Mouse (Mus musculus) gastrocnemius, postnatal 4 days (tissue): ENCODE data around the gene Isyna1. TPM values are rescaled to one million over a fixed set of nuclear protein-coding genes. Genes with fewer than 3 reads are reported as not detected.
"Not testable (repeated sequence)": the region's sequence is repeated elsewhere in the genome, so short reads cannot be mapped to it uniquely, and the experiment has no call there.

Experiments used
- DNase-seq, 2 experiments: peaks; one replicate each; pipeline ENCODE4 v3.0.0; 2021 to 2022; ENCODE audit warnings: low spot score in 2 of 2, mixed read lengths in 2 of 2
- total RNA-seq, 2 experiments: library from RNA; stranded (reverse); gene quantifications; 2 replicates each; pipeline ENCODE4 v1.2.3; 2021

The Isyna1 gene
- total RNA-seq, 2 experiments from 2014 or later: 22.8 to 31.3 TPM

DNA sequence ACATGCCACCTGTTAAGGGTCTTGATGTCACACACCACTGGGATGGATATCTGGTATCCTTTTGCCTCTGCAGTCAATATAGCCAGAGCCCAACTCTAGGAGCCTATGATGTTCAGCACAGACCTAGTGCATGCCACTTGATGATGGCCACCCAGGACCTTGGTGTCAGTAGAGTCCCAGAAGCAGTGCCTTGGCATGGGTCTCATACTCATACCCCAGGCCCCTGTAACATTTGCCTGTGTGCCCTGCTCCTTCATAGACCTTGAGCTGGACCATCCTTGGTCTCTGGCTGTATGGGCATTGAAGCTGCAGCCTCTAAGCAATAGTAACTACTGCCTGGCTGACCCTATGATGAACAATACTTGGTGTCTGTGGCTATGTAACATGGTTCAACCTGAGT is 19.9 kb upstream of the Isyna1 start:
- DNase-seq: no peak

DNA sequence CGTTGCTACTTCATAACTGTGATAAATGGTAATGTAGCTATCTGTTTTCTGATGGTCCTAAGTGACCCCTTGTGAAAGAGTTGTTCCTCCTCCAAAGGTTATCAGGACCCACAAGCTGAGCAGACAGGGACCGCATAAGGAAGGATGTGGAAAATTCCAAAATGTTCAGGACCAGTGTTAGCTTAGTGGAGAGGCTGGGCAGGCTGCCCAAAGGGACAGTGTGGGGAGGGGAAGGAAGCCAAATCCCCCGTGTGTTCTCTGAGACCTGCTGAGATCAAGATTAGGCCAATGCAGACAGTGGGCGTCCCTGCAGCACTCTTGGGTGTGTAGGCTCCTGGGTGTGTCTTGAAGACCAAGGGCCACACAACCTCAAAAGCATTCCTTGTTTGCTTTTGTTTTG is 19.3 kb upstream of the Isyna1 start:
- no peak for DNase-seq

DNA sequence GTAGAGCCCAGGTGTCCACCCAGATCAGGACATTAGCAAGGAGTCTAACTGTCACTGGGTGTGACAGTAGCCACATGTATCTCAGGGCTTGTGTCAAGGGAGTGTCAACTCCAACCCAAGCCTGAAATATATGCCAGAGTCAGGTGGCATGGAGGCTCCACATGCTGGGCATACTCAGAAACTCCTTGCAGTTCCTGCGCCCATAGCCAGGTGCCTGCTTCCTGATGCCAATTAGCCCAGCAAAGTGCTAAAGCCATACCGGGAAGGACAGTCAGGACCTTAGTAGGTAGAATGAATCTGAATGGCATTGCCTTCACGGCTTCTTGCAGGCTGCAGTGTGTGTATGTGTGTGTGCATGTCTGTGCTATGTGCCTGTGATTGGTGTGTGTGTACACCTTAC is 17.0 kb upstream of the Isyna1 start:
- DNase-seq: no peak

DNA sequence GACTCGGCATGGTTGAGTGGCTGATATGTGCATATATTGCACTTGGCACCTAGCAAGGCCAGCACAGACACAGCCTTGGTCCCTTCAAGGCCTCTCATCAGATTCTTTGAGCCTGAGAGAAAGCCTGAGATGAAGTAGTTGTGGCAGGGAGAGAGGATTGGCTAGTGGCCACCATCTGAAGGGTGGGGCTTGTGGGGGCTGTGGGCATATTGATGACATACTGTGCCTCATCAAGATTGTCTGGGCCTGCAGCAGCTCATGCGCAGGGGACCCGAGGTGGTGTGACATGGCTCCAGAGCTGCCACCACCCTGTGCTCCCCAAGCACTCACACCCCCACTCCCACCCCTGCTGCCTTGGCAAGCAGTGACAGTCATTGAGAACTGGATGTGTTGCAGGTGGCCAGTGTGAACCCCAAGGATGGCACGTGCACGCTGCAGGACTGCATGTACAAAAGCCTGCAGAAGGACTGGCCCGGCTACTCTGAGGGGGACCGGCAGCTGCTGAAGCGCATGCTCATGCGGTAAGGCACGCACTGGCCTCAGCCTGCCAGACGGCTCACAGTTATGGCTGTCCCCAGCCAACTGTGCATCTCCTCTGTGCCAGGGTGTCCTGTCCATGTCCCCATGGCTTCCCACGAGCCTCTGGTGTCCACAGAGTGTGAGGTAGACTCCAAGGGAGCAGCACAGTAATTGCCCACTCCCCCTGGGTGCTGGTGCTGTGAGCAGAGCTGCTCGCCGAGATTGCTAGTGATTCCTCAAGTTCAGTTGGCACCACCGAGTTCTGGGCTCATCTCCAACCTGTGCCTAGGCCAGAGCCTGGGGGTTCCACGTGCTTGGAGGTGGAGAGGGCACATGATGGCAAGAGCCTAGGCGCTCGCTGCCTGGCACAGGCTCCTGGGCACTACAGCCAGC is 10.4 kb upstream of the Isyna1 start:
- no peak for DNase-seq

DNA sequence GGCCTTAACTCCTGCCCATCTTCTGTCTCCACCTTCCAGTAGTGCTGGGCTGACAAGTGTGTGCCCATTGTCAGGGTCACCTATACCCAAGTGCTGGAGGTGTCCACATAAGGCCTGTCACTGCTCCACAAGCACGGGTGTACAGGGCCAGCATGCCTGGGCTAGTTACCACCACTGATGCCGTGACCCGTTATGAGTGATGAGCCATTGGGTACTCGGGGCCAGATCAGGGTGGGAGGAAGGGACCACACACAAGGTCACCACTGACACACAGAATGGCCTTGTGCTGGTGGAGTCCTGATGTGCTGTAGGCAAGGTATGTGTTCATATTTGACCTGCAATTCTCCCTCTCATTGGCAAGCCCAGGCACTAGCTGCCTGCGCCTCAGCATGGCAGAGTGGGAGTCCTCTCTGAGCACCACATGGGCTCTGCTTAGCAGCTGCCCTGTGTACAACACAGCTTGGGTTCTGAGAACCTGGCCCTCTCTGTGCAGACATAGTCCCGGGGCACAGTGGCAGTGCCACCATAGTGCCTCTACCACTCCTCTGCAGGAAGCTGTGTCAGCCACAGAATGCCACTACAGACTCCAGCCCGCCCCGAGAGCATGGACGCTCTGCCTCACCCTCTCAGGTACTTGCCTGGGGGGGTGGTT is 9.4 kb upstream of the Isyna1 start:
- no peak for DNase-seq

DNA sequence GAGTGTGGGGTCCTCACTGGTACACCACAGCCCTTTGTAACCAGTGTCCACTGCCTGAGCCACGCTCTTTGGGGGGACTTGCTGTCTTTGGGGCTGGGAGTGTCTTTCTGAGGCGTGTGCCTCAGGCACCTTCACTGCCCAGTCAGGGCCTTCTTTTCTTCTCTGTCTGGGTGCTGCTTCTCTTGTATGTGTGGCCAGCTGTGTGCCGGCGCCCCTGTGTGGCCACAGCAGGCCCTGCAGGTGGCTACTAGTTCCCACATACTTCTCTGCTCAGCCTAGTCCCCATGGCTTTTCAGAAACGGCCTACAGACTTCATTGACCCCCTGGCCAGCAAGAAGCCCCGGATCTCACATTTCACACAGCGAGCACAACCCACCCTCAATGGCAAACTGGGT is 8.9 kb upstream of the Isyna1 start:
- DNase-seq: peak; percentile 19 to 60

DNA sequence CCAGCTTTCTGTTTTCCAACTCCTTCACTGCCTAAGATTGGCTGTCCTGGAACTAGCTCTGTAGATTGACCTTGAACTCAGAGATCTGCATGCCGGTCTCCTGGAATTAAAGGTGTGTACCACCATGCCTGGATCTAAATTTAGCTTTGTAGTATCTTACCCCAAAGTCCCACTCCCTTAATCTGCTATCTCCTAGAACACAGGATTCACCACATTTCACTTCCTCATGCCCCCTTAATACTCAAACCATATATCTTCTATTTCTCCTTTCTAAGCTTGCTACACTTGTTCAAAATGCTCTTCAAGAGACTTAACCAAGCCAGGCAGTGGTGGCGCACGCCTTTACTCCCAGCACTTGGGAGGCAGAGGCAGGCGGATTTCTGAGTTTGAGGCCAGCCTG is 6.2 kb upstream of the Isyna1 start:
- DNase-seq: not testable (repeated sequence)

DNA sequence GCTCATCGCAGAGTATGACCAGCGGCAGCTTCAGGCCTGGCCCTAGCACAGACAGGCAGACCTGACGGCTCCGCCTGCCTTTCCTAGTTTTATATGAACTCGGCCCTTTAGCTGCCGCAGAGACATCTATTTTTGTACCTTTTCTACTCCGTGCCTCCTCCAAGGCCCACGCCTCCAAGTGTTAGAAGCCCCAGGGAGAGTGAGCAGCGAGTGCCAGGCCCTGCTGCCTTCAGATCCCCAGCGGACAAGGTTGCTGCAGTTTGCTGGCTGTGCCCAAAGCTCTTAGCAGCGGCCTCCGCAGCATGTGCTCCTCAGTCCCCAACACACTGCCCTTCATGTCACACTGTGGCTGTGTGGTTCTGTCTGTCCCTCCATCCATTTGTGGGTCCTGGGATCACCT is 2.6 kb upstream of the Isyna1 start:
- DNase-seq: no peak

DNA sequence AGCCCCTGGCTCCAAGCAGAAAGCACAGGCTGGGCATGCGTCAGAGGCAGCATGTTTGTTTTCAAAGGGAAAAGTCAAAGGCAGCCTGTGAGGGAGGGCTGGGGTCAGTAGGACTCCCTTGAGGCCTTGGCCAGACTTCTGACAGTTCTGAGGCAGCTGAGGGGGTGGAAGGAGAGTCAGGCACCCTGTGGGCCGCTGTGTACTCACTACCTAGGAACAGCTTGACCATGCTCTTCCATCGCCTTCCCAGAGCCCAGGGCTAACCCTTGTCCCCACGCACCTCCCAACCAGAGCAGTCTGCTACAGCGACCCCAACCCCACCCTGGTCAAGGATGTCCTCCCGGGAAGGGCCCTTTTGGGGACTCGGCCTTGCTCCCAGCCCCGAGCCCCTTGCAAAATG is 1.0 kb upstream of the Isyna1 start:
- no peak for DNase-seq

DNA sequence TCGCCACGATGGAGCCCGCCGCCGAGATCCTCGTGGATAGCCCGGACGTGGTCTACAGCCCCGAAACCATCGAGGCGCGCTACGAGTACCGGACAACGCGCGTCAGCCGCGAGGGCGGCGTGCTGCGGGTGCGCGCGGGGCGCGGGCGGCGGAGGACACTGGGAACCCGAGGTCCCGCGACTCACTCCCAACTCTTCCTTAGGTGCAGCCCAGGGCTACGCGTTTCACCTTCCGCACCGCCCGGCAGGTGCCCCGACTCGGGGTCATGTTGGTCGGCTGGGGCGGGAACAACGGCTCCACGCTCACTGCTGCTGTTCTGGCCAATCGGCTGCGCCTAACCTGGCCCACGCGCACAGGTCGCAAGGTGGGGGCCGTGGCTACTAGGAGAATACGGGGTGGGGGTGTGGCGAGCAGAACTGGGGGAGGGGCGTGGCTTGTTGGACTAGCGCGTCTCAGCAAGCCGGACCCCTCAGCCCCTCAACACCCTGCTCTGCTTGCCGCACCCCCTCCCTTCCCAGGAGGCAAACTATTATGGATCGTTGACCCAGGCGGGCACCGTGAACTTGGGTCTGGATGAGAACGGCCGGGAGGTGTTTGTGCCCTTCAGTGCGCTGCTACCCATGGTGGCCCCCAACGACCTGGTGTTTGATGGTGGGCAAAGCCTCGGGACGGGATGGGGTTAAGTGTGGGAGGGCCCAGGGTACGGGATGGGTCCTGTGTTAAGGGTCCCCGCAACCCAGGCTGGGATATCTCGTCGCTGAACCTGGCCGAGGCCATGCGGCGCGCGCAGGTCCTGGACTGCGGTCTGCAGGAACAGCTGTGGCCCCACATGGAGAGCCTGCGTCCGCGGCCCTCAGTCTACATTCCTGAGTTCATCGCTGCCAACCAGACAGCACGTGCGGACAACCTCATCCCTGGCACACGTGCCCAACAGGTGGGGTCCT is 720 bp downstream of the Isyna1 start:
- no peak for DNase-seq

DNA sequence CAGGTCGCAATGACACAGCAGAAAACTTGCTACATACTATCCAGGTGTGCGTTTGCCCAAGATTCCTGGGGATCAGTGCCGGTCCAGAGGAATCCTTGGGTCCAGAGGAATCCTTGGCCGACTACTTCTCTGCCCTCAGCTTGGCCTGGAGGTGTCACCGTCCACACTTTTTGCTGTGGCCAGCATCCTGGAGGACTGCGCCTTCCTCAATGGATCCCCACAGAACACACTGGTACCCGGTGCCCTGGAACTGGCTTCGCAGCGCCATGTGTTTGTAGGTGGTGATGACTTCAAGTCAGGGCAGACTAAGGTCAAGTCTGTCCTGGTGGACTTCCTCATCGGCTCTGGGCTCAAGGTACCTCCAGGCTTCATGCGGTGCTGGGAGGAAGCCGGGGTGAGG is 1.6 kb downstream of the Isyna1 start:
- no peak for DNase-seq

DNA sequence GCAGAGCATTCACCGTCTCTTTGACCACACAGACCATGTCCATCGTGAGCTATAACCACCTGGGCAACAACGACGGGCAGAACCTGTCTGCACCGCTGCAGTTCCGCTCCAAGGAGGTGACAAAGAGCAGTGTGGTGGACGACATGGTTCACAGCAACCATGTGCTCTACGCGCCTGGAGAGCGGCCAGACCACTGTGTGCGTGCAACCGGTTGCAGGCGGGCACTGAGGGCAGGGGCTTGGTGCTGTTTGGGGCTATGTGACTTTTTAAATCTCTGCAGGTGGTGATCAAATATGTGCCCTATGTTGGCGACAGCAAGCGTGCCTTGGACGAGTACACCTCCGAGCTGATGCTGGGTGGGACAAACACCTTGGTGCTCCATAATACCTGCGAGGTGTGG is 2.0 kb downstream of the Isyna1 start:
- no peak for DNase-seq

DNA sequence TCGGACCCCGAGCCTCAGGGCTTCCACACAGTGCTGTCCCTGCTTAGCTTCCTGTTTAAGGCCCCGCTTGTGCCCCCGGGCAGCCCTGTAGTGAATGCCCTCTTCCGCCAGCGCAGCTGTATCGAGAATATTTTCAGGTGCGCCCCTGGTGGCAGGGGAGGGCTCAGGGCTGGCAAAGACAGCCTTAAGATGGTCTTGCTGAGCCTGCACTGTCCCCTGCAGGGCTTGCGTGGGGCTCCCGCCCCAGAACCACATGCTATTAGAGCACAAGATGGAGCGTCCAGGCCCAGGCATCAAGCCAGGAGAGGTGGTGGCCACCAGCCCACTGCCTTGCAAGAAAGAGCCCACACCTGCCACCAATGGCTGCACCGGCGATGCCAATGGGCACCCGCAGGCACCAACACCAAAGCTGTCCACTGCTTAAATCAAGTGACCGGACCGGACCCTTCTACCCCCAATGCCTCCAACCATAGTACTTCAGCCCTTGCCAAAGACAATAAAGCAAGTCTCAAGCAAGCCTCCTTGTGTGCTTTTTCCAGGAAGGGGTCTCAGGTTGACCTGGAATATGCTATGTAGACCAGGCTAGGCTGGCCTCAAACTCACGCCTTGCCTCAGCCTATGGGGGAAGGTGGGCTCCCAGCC is 2.7 kb downstream of the Isyna1 start:
- no peak for DNase-seq

DNA sequence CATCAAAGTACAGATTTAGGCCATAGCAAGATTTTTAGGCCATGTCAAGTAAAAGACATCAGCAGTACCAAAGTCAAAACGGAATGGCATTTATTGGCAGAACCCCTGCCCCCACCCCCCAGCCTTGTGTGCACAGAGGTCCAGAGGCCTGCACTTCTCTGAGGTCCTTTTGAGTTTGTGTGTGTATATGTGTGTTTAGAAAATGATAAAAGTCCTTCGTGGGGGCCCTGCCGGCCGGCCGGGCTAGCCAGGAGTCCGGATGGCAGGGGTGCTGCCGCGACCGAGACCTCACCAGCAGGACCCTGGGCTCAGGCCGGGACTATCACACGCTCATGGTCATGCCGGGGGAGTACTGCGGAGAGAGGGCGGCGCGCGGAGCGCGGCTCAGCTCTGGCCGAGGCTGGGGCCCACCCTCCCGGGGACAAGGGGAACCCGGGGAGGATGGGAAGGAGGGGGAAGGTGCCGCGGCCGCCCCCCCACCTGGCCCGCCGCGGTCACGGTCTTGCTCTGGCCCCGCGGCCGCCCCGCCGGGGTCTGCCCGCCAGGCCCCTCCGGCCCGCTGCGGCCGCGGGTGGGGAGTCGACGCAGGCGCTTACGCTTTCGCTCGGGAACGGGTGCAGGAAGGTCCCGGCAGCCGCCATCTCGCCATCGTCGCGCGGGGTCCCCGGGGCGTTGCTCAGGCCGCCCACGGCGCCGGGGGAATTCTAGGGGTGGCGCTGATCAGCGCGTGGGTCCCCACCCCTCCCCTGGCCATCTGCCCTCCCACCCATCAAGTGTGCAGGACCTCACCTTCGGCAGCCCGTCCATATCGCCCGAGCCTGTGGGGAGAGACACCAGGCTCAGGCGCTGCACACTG is 3.5 kb downstream of the Isyna1 start:
- DNase-seq: peak in 1 of 2 experiments; percentile 39

DNA sequence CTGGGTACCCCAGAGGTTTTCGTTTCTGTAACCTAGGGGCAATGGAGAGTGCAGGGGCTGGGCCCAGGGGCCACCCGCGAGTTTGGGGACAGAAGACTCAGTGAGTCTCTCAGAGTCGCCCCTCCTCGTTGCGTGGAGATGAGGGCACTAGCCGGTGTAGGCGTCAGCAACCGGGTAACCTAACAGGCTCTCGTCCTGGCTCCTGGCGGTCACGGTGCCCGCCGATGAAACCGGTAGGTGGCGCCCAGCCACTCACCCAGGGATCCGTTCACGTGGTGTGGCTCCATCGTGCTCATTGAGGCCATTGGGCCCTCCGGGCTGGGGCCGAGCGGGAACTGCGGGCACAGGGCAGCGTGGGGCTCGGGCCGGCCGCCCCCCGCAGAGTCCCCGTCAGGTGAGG is 4.1 kb downstream of the Isyna1 start:
- DNase-seq: peak; percentile 59 to 78

DNA sequence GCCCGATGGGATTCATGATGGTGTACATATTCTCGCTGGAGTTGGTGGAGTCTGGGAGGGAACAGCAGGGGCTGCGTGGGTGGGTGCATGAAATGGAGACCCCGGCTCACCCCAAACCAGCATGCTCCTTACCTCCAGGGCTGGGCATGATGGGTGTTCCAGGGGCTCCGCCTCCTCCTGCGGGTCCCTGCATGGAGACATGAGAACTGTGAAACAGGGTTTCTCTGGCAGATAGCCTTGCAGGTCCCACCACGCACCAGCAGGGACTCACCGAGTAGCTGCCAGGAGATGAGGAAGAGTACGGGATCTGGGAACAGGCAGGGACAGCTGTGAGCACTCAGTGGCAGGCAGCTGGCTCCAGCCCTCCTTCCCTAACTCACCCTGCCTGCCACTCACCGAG is 4.5 kb downstream of the Isyna1 start:
- DNase-seq: no peak

DNA sequence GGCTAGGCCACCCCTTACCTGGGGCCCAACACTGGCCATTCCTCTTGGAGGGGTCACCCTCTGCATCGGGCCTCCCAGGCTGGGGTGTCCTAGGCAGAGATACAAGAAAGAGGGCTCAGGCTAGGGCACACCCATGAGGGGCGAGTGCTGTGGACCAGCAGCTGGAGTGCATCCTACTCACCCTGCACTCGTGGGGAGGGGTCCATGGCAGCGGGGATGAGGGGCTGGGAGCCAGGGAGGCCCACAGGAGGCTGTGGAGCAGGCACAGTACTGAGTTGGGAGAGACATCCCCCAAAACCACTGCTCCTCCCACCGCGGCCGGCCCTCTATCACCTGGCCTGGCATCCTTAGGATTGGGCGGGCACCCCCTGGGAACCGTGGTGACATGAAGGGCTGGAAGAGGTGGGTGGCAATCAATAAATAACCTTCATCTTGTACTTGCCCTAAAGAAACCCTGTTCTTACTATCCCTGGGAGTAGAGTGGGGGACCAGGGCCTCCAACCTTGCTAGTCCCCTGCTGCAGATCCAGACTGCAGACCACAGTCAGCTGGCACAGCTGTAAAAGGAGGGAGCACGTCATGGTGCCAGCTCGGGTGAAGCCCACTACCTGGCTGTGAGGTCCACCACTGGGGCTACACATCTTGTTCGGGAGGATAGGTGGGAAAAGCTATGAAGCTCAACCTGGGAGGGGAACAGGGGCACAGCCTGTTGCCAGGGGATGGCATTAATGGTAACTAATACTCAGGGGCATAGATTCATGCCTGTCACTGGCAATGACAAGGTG is 5.5 kb downstream of the Isyna1 start:
- no peak for DNase-seq

DNA sequence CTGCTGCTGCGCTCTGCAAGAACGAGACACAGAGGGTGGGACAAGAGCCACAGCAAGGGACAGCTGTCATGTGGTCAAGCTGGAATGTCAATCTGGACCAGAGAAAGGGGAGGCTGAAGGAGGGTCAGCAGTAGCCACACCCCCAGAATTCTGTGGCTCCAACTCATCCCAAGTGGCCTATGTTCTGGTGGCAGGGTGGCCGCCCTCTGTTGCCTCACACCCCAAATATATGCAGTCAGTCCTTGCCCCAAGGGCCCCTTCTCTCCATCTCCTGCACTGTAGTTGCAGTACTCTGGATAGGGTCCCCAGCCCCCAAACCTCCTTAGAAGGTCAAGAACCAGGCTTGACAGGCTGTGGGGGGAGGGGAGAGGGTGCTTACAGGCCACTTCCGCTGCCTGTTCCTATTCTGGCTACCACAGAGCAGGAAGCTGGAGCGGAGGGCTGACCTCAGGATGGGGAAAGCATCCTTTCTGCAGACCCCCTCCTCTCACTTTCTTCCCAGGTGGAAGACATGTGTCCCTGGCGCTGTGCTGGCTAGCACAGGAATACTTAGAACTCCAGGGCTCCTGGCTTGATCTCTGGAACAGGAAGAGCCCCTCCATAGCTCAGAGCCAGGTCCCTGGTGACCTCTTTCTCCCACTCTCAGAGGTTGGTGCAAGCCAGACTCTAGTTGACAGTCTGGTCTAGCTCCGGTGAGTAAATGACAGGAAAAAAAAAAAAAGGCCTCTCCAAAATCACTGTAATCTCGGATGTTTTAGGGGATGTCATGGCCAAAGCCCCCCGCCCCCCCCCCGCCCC is 6.5 kb downstream of the Isyna1 start:
- DNase-seq: no peak

DNA sequence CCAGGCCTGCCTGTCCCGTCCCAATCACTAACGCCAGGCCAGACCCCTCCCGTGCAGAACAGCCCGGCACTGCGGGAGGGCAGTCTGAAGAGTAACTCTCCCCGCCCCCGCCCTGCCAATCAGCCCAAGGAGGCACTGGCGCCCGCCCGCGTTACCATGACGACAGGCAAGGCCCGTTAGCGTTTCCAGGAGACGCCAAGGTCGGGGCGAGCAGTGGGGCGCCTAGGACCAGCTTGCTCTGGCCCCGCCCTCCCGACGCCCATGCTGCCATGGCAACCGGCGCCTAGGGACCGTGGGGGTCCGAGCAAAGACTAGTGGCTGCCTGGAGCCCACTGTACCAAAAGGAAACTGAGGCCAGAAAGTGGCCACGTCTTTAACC is 7.1 kb downstream of the Isyna1 start:
- DNase-seq: peak in 1 of 2 experiments; percentile 71
